10 mouse cellular contexts compared by ENCODE assay signal in genomic region chr4:142474018-142474417, GRCm38 (mm10).
DNase-seq lines count a peak whose midpoint lies in the region; ATAC-seq lines count a peak whose summit lies in the region.
"Had no signal": no experiment of that assay in that cellular context is flagged by ENCODE, and none has a peak within 500 bp of the region (broad histone marks: within the 10 kb centered on the region; RNA-seq: fewer than 3 reads in every experiment).

No protein-coding gene starts in this region.

- H3K4me1 ChIP-seq in heart, embryonic 12.5 days (replicated peaks): peaks cover 7% of the 10 kb centered on the region
- H3K4me1 ChIP-seq in forebrain, embryonic 16.5 days (replicated peaks; ENCODE audit: control insufficient read depth, insufficient read depth, low read length): peaks cover 35% of the 10 kb centered on the region
- peaks cover 31% of the 10 kb centered on the region for H3K4me1 ChIP-seq in midbrain, embryonic 15.5 days

- no peaks in the 10 kb centered on the region for H3K9me3 ChIP-seq in heart, embryonic 12.5 days (replicated peaks)
- 0 out of 2 replicates have a peak, but pooled peaks cover 3% of the 10 kb centered on the region for H3K9me3 ChIP-seq in forebrain, embryonic 16.5 days (ENCODE audit: control insufficient read depth, low read length)
- no peaks in the 10 kb centered on the region for H3K9me3 ChIP-seq in midbrain, embryonic 15.5 days
- H3K9me3 ChIP-seq: limb, embryonic 12.5 days had no signal

- H3K4me3 ChIP-seq in heart, embryonic 12.5 days: no peak overlapping the region
- peak overlapping the region; percentile 34 for H3K4me3 ChIP-seq in forebrain, embryonic 16.5 days (replicated peaks; ENCODE audit: low read length)
- H3K4me3 ChIP-seq in midbrain, embryonic 15.5 days: no peak overlapping the region
- H3K4me3 ChIP-seq: limb, embryonic 12.5 days had no signal

- intact Hi-C loops in heart, postnatal 10 days (cut with DNase I): no loop called here

- no peaks in the 10 kb centered on the region for H3K36me3 ChIP-seq in heart, embryonic 12.5 days
- no peaks in the 10 kb centered on the region for H3K36me3 ChIP-seq in forebrain, embryonic 16.5 days (ENCODE audit: control insufficient read depth, insufficient read depth)
- no peaks in the 10 kb centered on the region for H3K36me3 ChIP-seq in midbrain, embryonic 15.5 days (replicated peaks)
- H3K36me3 ChIP-seq: limb, embryonic 12.5 days had no signal

- WGBS in heart, embryonic 12.5 days: 50% methylated on average over 12 of the region's 12 CpGs
- WGBS in forebrain, embryonic 16.5 days: 8% methylated on average over 12 of the region's 12 CpGs
- WGBS in midbrain, embryonic 15.5 days: 25% methylated on average over 12 of the region's 12 CpGs

- H3K4me2 ChIP-seq in heart, embryonic 12.5 days: no peak overlapping the region
- H3K4me2 ChIP-seq in forebrain, embryonic 16.5 days (ENCODE audit: low read length): peak overlapping the region; percentile 51
- peak overlapping the region; percentile 53 for H3K4me2 ChIP-seq in midbrain, embryonic 15.5 days
- H3K4me2 ChIP-seq: limb, embryonic 12.5 days had no signal

- ATAC-seq in heart, embryonic 12.5 days (ENCODE audit: insufficient number of reproducible peaks, low FRiP score): no peak
- peak; percentile 70 for ATAC-seq in forebrain, embryonic 16.5 days
- ATAC-seq in midbrain, embryonic 15.5 days (replicated peaks): peak; percentile 69

- peak; percentile 8 to 19 for DNase-seq in heart, postnatal 10 days
- DNase-seq in adrenal gland, postnatal 14 days: peak; percentile 83
- peak; percentile 23 to 58 for DNase-seq in layer of hippocampus, postnatal 14 days (ENCODE audit: low spot score in 2 of 2)
- no peak for DNase-seq in liver
- DNase-seq in thymus, postnatal 4 days: no peak

- no peak overlapping the region for H3K27ac ChIP-seq in heart, embryonic 12.5 days (ENCODE audit: poor library complexity, severe bottlenecking)
- H3K27ac ChIP-seq in forebrain, embryonic 16.5 days (ENCODE audit: low read length): 0 out of 2 replicates have a peak overlapping the region, but pooled peaks have one; percentile 5
- no peak overlapping the region for H3K27ac ChIP-seq in midbrain, embryonic 15.5 days
- H3K27ac ChIP-seq: limb, embryonic 12.5 days had no signal

- H3K9ac ChIP-seq in heart, embryonic 12.5 days: no peak overlapping the region
- no peak overlapping the region for H3K9ac ChIP-seq in forebrain, embryonic 16.5 days (replicated peaks; ENCODE audit: low read depth, low read length)
- H3K9ac ChIP-seq in midbrain, embryonic 15.5 days: no peak overlapping the region
- H3K9ac ChIP-seq: limb, embryonic 12.5 days had no signal

- peaks cover 19% of the 10 kb centered on the region for H3K27me3 ChIP-seq in heart, embryonic 12.5 days (replicated peaks)
- H3K27me3 ChIP-seq in forebrain, embryonic 16.5 days (replicated peaks; ENCODE audit: control insufficient read depth, insufficient read depth, low read length): no peaks in the 10 kb centered on the region
- no peaks in the 10 kb centered on the region for H3K27me3 ChIP-seq in midbrain, embryonic 15.5 days (replicated peaks)
- H3K27me3 ChIP-seq: CH12.LX; limb, embryonic 12.5 days had no signal

Comparison
In these comparisons a context has a peak if more than half of its experiments do, and no peak if none do; other contexts are left out.
1. DNase-seq: peak in heart, postnatal 10 days (2 of 2), adrenal gland, postnatal 14 days (single experiment) and layer of hippocampus, postnatal 14 days (2 of 2); none in liver (single experiment) and thymus, postnatal 4 days (single experiment).